Mouse (Mus musculus) lung, embryonic 16.5 days (tissue): ENCODE measurements around the gene Lrrc61. TPM values are rescaled to one million over a fixed set of nuclear protein-coding genes. Genes with fewer than 3 reads are reported as not detected.

ENCODE experiments used
- ATAC-seq: fragments of 200-750 bp; cut with Nextera tagmentation; 2 replicates; pipeline ENCODE4 v1.8.0; 2017; ENCODE audit warnings: low read depth, mild to moderate bottlenecking, moderate library complexity
- H3K27ac ChIP-seq: fragments of 300-500 bp; sonication (generic); 2 replicates; pipeline ENCODE4 v1.5.1; 2014; ENCODE audit warnings: mild to moderate bottlenecking, control low read depth, low read length
- H3K27me3 ChIP-seq: fragments of 300-500 bp; sonication (generic); 2 replicates; pipeline ENCODE4 v1.6.1; 2014; ENCODE audit warnings: low read depth, low read length, mixed read lengths; ENCODE audit not compliant: control insufficient read depth, insufficient read depth
- H3K36me3 ChIP-seq: fragments of 300-500 bp; sonication (generic); 2 replicates; pipeline ENCODE4 v1.6.1; 2014; ENCODE audit warnings: low read length; ENCODE audit not compliant: control insufficient read depth, insufficient read depth
- H3K4me1 ChIP-seq: fragments of 300-500 bp; sonication (generic); replicated peaks from 2 replicates; pipeline ENCODE4 v1.6.1; 2014; ENCODE audit warnings: low read length, mixed read lengths; ENCODE audit not compliant: control insufficient read depth, insufficient read depth
- H3K4me2 ChIP-seq: fragments of 300-500 bp; sonication (generic); 2 replicates; pipeline ENCODE4 v1.6.1; 2014; ENCODE audit warnings: low read depth, low read length, control low read depth
- H3K4me3 ChIP-seq: fragments of 300-500 bp; sonication (generic); 2 replicates; pipeline ENCODE4 v1.5.1; 2014; ENCODE audit warnings: mild to moderate bottlenecking, low read length, control low read depth
- H3K9ac ChIP-seq: fragments of 300-500 bp; sonication (generic); 2 replicates; pipeline ENCODE4 v1.6.1; 2014; ENCODE audit warnings: low read length, control low read depth
- H3K9me3 ChIP-seq: fragments of 300-500 bp; sonication (generic); 2 replicates; pipeline ENCODE4 v1.6.1; 2016; ENCODE audit warnings: low read length; ENCODE audit not compliant: control insufficient read depth
- WGBS: fragments of 180-500 bp; shearing (Covaris S2); extraction: QIAGEN DNeasy Blood & Tissue Kit; methylation state at CpG from one replicate; pipeline ENCODE4 v1.1.7; 2014; 5-methylcytosine and 5-hydroxymethylcytosine counted together
- polyA plus RNA-seq: library from polyadenylated mRNA; unstranded; fragments of >200 nt; fragmentation: Nextera tagmentation; extraction: Ambion mirVana; gene quantifications from 2 replicates; pipeline ENCODE4 v1.2.1, GENCODE M21; 2015

Gene Lrrc61
- polyA plus RNA-seq, 1 experiment from 2014 or later, result 8.8 TPM

GRCm38 (mm10) chr6:48609512-48609911 lies 54.9 kb downstream of the Lrrc61 start:
- Histone ChIP-seq H3K36me3 (peaks cover 2% of the 10 kb centered on the region; the same call in 1 of the 2 replicates), H3K27me3 (no peaks in the 10 kb centered on the region), H3K4me1 (no peaks in the 10 kb centered on the region), H3K4me2 (no peak overlapping the region), H3K9me3 (no peaks in the 10 kb centered on the region), H3K9ac (no peak overlapping the region), H3K4me3 (no peak overlapping the region), H3K27ac (no peak overlapping the region)
- WGBS, result 51% methylated on average over 7 of the region's 7 CpGs
- no peak for ATAC-seq

GRCm38 (mm10) chr6:48610657-48611056 lies 56.1 kb downstream of the Lrrc61 start:
- Histone ChIP-seq H3K4me3 (no peak overlapping the region), H3K27ac (no peak overlapping the region), H3K9ac (no peak overlapping the region), H3K4me1 (no peaks in the 10 kb centered on the region), H3K9me3 (no peaks in the 10 kb centered on the region), H3K4me2 (no peak overlapping the region), H3K27me3 (no peaks in the 10 kb centered on the region), H3K36me3 (peaks cover 2% of the 10 kb centered on the region; the same call in 1 of the 2 replicates)
- 42% methylated on average over 3 of the region's 3 CpGs for WGBS
- ATAC-seq, result no peak

DNA sequence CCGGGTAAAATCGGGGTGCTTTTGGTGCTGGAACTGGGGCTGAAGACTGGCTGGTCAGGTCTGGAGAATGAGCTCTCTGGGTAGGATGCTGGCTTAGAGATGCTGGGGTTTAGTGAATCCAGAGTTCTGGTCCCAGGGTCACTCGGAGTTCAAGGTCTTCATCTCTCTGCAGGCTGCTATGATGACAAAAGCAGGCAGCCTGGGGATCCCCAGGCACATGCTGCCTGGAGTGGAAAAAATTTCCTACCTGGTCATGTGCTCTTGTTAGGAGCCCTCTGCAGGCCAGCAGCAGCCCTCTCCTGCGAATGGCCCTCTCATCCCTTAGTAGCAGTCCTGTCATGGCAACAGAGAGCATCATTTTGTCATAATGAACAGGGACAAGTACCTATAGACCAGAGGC lies 58.9 kb downstream of the Lrrc61 start:
- Histone ChIP-seq H3K4me1 (no peaks in the 10 kb centered on the region), H3K4me3 (no peak overlapping the region), H3K27ac (no peak overlapping the region), H3K4me2 (no peak overlapping the region), H3K36me3 (peaks cover 2% of the 10 kb centered on the region; the same call in 1 of the 2 replicates), H3K9me3 (no peaks in the 10 kb centered on the region), H3K27me3 (no peaks in the 10 kb centered on the region), H3K9ac (no peak overlapping the region)
- ATAC-seq, result no peak
- 77% methylated on average over 4 of the region's 4 CpGs for whole genome bisulfite sequencing

- Histone ChIP-seq H3K9me3 (no peaks in the 10 kb centered on the region), H3K27me3 (no peaks in the 10 kb centered on the region), H3K4me1 (no peaks in the 10 kb centered on the region), H3K36me3 (peaks cover 10% of the 10 kb centered on the region), H3K27ac (no peak overlapping the region), H3K4me3 (no peak overlapping the region), H3K4me2 (no peak overlapping the region), H3K9ac (no peak overlapping the region)
- ATAC-seq, result no peak
- WGBS, result 86% methylated on average over 5 of the region's 5 CpGs
Observed at GRCm38 (mm10) chr6:48614756-48615155, 60.2 kb downstream of the Lrrc61 start.

GRCm38 (mm10) chr6:48620031-48620430 lies 65.4 kb downstream of the Lrrc61 start:
- Histone ChIP-seq H3K4me1 (no peaks in the 10 kb centered on the region), H3K27me3 (no peaks in the 10 kb centered on the region), H3K9me3 (no peaks in the 10 kb centered on the region), H3K27ac (no peak overlapping the region), H3K4me3 (no peak overlapping the region), H3K36me3 (peaks cover 16% of the 10 kb centered on the region), H3K4me2 (no peak overlapping the region), H3K9ac (no peak overlapping the region)
- WGBS, result 90% methylated on average over 30 of the region's 30 CpGs
- ATAC-seq, result no peak

Other genes starting within 250 kb of the Lrrc61 start
- 20.4 and 20.7 TPM in 2 replicates for gene Krba1, start 159.2 kb upstream of the Lrrc61 start, polyA plus RNA-seq
- gene Zfp467, start 109.0 kb upstream of the Lrrc61 start, polyA plus RNA-seq, result 21.0 and 22.6 TPM in 2 replicates
- gene Sspo, start 106.6 kb upstream of the Lrrc61 start, polyA plus RNA-seq, result 0.14 and 0.36 TPM in 2 replicates
- 9.7 and 11.8 TPM in 2 replicates for gene Atp6v0e2, start 17.2 kb upstream of the Lrrc61 start, polyA plus RNA-seq
- gene Rarres2, start 18.0 kb downstream of the Lrrc61 start, polyA plus RNA-seq, result 101 and 114 TPM in 2 replicates
- gene Gm45021, start 34.8 kb downstream of the Lrrc61 start, polyA plus RNA-seq, result not detected in 2 replicates
- gene Repin1, start 39.1 kb downstream of the Lrrc61 start, polyA plus RNA-seq, result 30.5 and 32.3 TPM in 2 replicates
- gene Gm44965, start 39.1 kb downstream of the Lrrc61 start, polyA plus RNA-seq, result not detected in 2 replicates
- 6.2 and 7.4 TPM in 2 replicates for gene Zfp775, start 47.3 kb downstream of the Lrrc61 start, polyA plus RNA-seq
- 0.41 and 0.57 TPM in 2 replicates for gene AI854703, start 72.0 kb downstream of the Lrrc61 start, polyA plus RNA-seq
- 5.9 and 6.1 TPM in 2 replicates for gene Gimap8, start 92.4 kb downstream of the Lrrc61 start, polyA plus RNA-seq
- 14.2 and 14.6 TPM in 2 replicates for gene Gimap9, start 121.3 kb downstream of the Lrrc61 start, polyA plus RNA-seq
- gene Gimap4, start 129.8 kb downstream of the Lrrc61 start, polyA plus RNA-seq, result 53.8 and 58.5 TPM in 2 replicates
- 50.6 and 54.7 TPM in 2 replicates for gene Gimap6, start 153.4 kb downstream of the Lrrc61 start, polyA plus RNA-seq
- gene Gm28053, start 163.8 kb downstream of the Lrrc61 start, polyA plus RNA-seq, result 3.6 and 4.6 TPM in 2 replicates
- not detected in 2 replicates for gene Gimap7, start 163.8 kb downstream of the Lrrc61 start, polyA plus RNA-seq
- 46.7 and 51.1 TPM in 2 replicates for gene Gimap1, start 184.3 kb downstream of the Lrrc61 start, polyA plus RNA-seq
- 22.3 and 22.4 TPM in 2 replicates for gene Gimap5, start 191.4 kb downstream of the Lrrc61 start, polyA plus RNA-seq
- gene Gimap3, start 216.1 kb downstream of the Lrrc61 start, polyA plus RNA-seq, result 0.08 and 0.10 TPM in 2 replicates